Mouse (Mus musculus): ENCODE measurements around the gene Tatdn2.

- TF ChIP-seq CTCF (IDR thresholded peaks at IDR 0.05; ENCODE audit: control insufficient read depth, insufficient read depth, low read length) (no peak), POLR2A (IDR thresholded peaks at IDR 0.05; ENCODE audit: borderline replicate concordance, control insufficient read depth, low read depth, low read length) (no peak)
Measured at GRCm38 (mm10) chr6:113653551-113653950, 43.3 kb upstream of the Tatdn2 start.
